ENCODE assay signal across 24 mouse cellular contexts in genomic region chr12:118189535-118189934, GRCm38 (mm10). TPM values are rescaled to one million over a fixed set of nuclear protein-coding genes. Genes with fewer than 3 reads are reported as not detected.
A peak's percentile ranks its signal among the peaks of the same experiment; 100 is the strongest.
DNase-seq lines count a peak whose midpoint lies in the region; ATAC-seq and TF ChIP-seq lines count a peak whose summit lies in the region.
"Had no signal": no experiment of that assay in that cellular context is flagged by ENCODE, and none has a peak within 500 bp of the region (broad histone marks: within the 10 kb centered on the region; RNA-seq: fewer than 3 reads in every experiment).

No protein-coding gene starts in this region.

- H3K36me3 ChIP-seq in liver, embryonic 12.5 days: no peaks in the 10 kb centered on the region
- H3K36me3 ChIP-seq in ES-E14 (ENCODE audit: control insufficient read depth, insufficient read depth, low read length, poor library complexity, severe bottlenecking): no peaks in the 10 kb centered on the region
- no peaks in the 10 kb centered on the region for H3K36me3 ChIP-seq in liver, postnatal 0 days (replicated peaks; ENCODE audit: insufficient read depth, low read length)
- H3K36me3 ChIP-seq in kidney, embryonic 16.5 days (ENCODE audit: insufficient read depth, low read length): no peaks in the 10 kb centered on the region
- H3K36me3 ChIP-seq: embryonic facial prominence, embryonic 10.5 days; heart, embryonic 13.5 days; neural tube, embryonic 12.5 days had no signal

- no peak; the same call in 1 of the 2 replicates for TF ChIP-seq EP300 in liver, postnatal 0 days (IDR thresholded peaks at IDR 0.05; ENCODE audit: low read depth)

- no peak overlapping the region for H3K9ac ChIP-seq in liver, embryonic 12.5 days
- no peak overlapping the region for H3K9ac ChIP-seq in ES-E14 (ENCODE audit: insufficient read depth, low read depth, low read length, poor library complexity, severe bottlenecking)
- H3K9ac ChIP-seq in liver, postnatal 0 days (replicated peaks): no peak overlapping the region
- H3K9ac ChIP-seq in kidney, embryonic 16.5 days (replicated peaks; ENCODE audit: low read length): no peak overlapping the region
- H3K9ac ChIP-seq: forebrain, embryonic 13.5 days; heart, embryonic 13.5 days; lung, embryonic 14.5 days; neural tube, embryonic 12.5 days had no signal

- H3K9me3 ChIP-seq in liver, embryonic 12.5 days (replicated peaks): no peaks in the 10 kb centered on the region
- no peaks in the 10 kb centered on the region for H3K9me3 ChIP-seq in ES-E14 (ENCODE audit: control insufficient read depth, insufficient read depth, low read depth, low read length)
- H3K9me3 ChIP-seq in liver, postnatal 0 days (ENCODE audit: low read length): no peaks in the 10 kb centered on the region
- H3K9me3 ChIP-seq in kidney, embryonic 16.5 days (ENCODE audit: low read length): no peaks in the 10 kb centered on the region
- H3K9me3 ChIP-seq: embryonic facial prominence, embryonic 10.5 days; forebrain, embryonic 13.5 days; heart, embryonic 13.5 days; neural tube, embryonic 12.5 days had no signal

- no peak overlapping the region for H3K4me2 ChIP-seq in liver, embryonic 12.5 days
- no peak overlapping the region for H3K4me2 ChIP-seq in liver, postnatal 0 days (ENCODE audit: low read depth, low read length)
- H3K4me2 ChIP-seq in kidney, embryonic 16.5 days (replicated peaks; ENCODE audit: low read depth, low read length): no peak overlapping the region
- H3K4me2 ChIP-seq: forebrain, embryonic 13.5 days; heart, embryonic 13.5 days; lung, embryonic 14.5 days; midbrain, embryonic 11.5 days; neural tube, embryonic 12.5 days had no signal

- no peak for ATAC-seq in liver, embryonic 12.5 days
- peak; percentile 48 for ATAC-seq in common myeloid progenitor, adult 5-6 weeks (replicated peaks; ENCODE audit: low read depth, poor library complexity, severe bottlenecking)
- ATAC-seq in liver, postnatal 0 days: peak; percentile 55
- no peak for ATAC-seq in kidney, embryonic 16.5 days (ENCODE audit: low FRiP score, low TSS enrichment)
- ATAC-seq: forebrain, embryonic 13.5 days; hindbrain, embryonic 16.5 days had no signal

- intact Hi-C loops in left cerebral cortex, postnatal 14 days (cut with DNase I): no loop called here

- H3K27me3 ChIP-seq in liver, embryonic 12.5 days (replicated peaks): no peaks in the 10 kb centered on the region; the same call in 1 of the 2 replicates
- H3K27me3 ChIP-seq in liver, postnatal 0 days (ENCODE audit: insufficient read depth, low read length): no peaks in the 10 kb centered on the region
- H3K27me3 ChIP-seq in kidney, embryonic 16.5 days (ENCODE audit: insufficient read depth, low read length): peaks cover 16% of the 10 kb centered on the region; the same call in 1 of the 2 replicates

- 57% methylated on average over 3 of the region's 3 CpGs for WGBS in liver, embryonic 12.5 days (ENCODE audit: insufficient replicate concordance)
- 56% methylated on average over 3 of the region's 3 CpGs for WGBS in liver, postnatal 0 days (ENCODE audit: insufficient replicate concordance)
- WGBS in kidney, embryonic 16.5 days: 80% methylated on average over 3 of the region's 3 CpGs

- no peak for TF ChIP-seq CTCF in liver, postnatal 0 days (IDR thresholded peaks at IDR 0.05; ENCODE audit: low read depth)

- no peak overlapping the region for H3K27ac ChIP-seq in liver, embryonic 12.5 days
- no peak overlapping the region for H3K27ac ChIP-seq in ES-E14 (ENCODE audit: insufficient read depth, low read depth, low read length, poor library complexity, severe bottlenecking)
- no peak overlapping the region for H3K27ac ChIP-seq in liver, postnatal 0 days (ENCODE audit: low read depth)
- H3K27ac ChIP-seq in kidney, embryonic 16.5 days (ENCODE audit: low read length): no peak overlapping the region
- H3K27ac ChIP-seq: embryonic facial prominence, embryonic 10.5 days; forebrain, embryonic 13.5 days; heart, embryonic 13.5 days; layer of hippocampus, adult 2 months; neural tube, embryonic 12.5 days had no signal

- peaks cover 13% of the 10 kb centered on the region; the same call in 1 of the 2 replicates for H3K4me1 ChIP-seq in liver, embryonic 12.5 days
- H3K4me1 ChIP-seq in ES-E14 (ENCODE audit: control insufficient read depth in 2 of 2, insufficient read depth in 2 of 2, low read length in 2 of 2, poor library complexity in 1 of 2): no peaks in the 10 kb centered on the region; a peak in 1 of 4 replicates
- peaks cover 5% of the 10 kb centered on the region for H3K4me1 ChIP-seq in liver, postnatal 0 days (ENCODE audit: insufficient read depth)
- peaks cover 13% of the 10 kb centered on the region; the same call in 1 of the 2 replicates for H3K4me1 ChIP-seq in kidney, embryonic 16.5 days (ENCODE audit: insufficient read depth, low read length)
- H3K4me1 ChIP-seq: neural tube, embryonic 12.5 days had no signal

- in situ Hi-C loops in ES-E14 (cut with MboI; ENCODE audit: low sequenced_read_pairs in 2 of 2, unreplicated experiment in 2 of 2): no loop called here

- DNase-seq in liver (peak; percentile 54), ES-E14 (ENCODE audit: low read depth, low spot score) (no peak)
- DNase-seq in liver, postnatal 0 days: peak; percentile 49
- DNase-seq in left cerebral cortex, postnatal 14 days (ENCODE audit: low spot score in 2 of 2): no peak
- no peak for DNase-seq in thymus, postnatal 25 days
- DNase-seq: cerebellum, postnatal 10 days; gastrocnemius, postnatal 14 days; heart, adult 18-20 months; heart, postnatal 36 days; kidney, adult 11 months; kidney, postnatal 10 days; lung, embryonic 14.5 days; lung, postnatal 36 days; thymus, postnatal 14 days had no signal

- no peak overlapping the region for H3K4me3 ChIP-seq in liver, embryonic 12.5 days
- H3K4me3 ChIP-seq in ES-E14 (ENCODE audit: insufficient read depth in 1 of 2, low read depth in 1 of 2, low read length in 2 of 2, poor library complexity in 1 of 2, severe bottlenecking in 1 of 2): no peak overlapping the region
- no peak overlapping the region for H3K4me3 ChIP-seq in liver, postnatal 0 days (ENCODE audit: low read depth, low read length)
- no peak overlapping the region for H3K4me3 ChIP-seq in kidney, embryonic 16.5 days (ENCODE audit: low read length)
- H3K4me3 ChIP-seq: embryonic facial prominence, embryonic 10.5 days; forebrain, embryonic 13.5 days; heart, embryonic 13.5 days; layer of hippocampus, adult 2 months; neural tube, embryonic 12.5 days had no signal

TF ChIP-seq in ES-E14, 5 proteins besides CTCF, POLR2A, EP300 and RAD21:
- TF ChIP-seq MAFK (IDR thresholded peaks at IDR 0.05; ENCODE audit: insufficient read depth, low read depth, low read length): peak; percentile 84
- TF ChIP-seq CHD2 (IDR thresholded peaks at IDR 0.05; ENCODE audit: low read depth, low read length): no peak
- no peak for TF ChIP-seq ZC3H11A (IDR thresholded peaks at IDR 0.05; ENCODE audit: borderline replicate concordance, low read depth, low read length)
- TF ChIP-seq ZNF384 (IDR thresholded peaks at IDR 0.05; ENCODE audit: low read depth, low read length): no peak

RNA-seq across cellular contexts. Expression of gene Dnah11, which starts 9.3 kb away (rescaled TPM):
- polyA plus RNA-seq in liver, embryonic 12.5 days (2016; fragmentation: Nextera tagmentation; extraction: Ambion mirVana): 0.05 and 0.07 TPM in 2 replicates
- 0.42 and 0.45 TPM in 2 replicates for total RNA-seq in ES-E14 (2012; rRNA removed)
- total RNA-seq in common myeloid progenitor, adult 5-6 weeks (2017): 0.29 and 0.32 TPM in 2 replicates
- 0.04 and 0.06 TPM in 2 replicates for polyA plus RNA-seq in liver, postnatal 0 days (2015; fragmentation: Nextera tagmentation; extraction: Ambion mirVana)
- 1 to 10 TPM in 1 of 2 experiments, under 1 TPM in 1; 0.82 to 1.0 TPM for total RNA-seq in left cerebral cortex, postnatal 14 days (2021)
- polyA plus RNA-seq in kidney, embryonic 16.5 days (2015; fragmentation: Nextera tagmentation; extraction: Ambion mirVana): 0.22 and 0.44 TPM in 2 replicates
- total RNA-seq: heart, postnatal 36 days had no signal
- polyA plus RNA-seq: heart, embryonic 13.5 days had no signal

Comparison
In these comparisons a context has a peak if more than half of its experiments do, and no peak if none do; other contexts are left out.
1. ATAC-seq: peak in common myeloid progenitor, adult 5-6 weeks (single experiment) and liver, postnatal 0 days (single experiment); none in liver, embryonic 12.5 days (single experiment) and kidney, embryonic 16.5 days (single experiment).
2. DNase-seq: peak in liver (single experiment) and liver, postnatal 0 days (single experiment); none in ES-E14 (single experiment), left cerebral cortex, postnatal 14 days (0 of 2) and thymus, postnatal 25 days (single experiment).